Mouse (Mus musculus) midbrain, postnatal 0 days (tissue): ENCODE results near the gene Disp1. TPM values are rescaled to one million over a fixed set of nuclear protein-coding genes. Genes with fewer than 3 reads are reported as not detected.

Source experiments
- ATAC-seq: fragments of 200-750 bp; cut with Nextera tagmentation; 2 replicates; pipeline ENCODE4 v1.8.0; 2017; ENCODE audit warnings: moderate number of reproducible peaks, mild to moderate bottlenecking, moderate TSS enrichment, moderate library complexity; ENCODE audit not compliant: low FRiP score
- DNase-seq: peaks from one replicate; pipeline ENCODE4 v3.0.0-alpha.2; 2015; ENCODE audit warnings: low spot score
- H3K27ac ChIP-seq: fragments of 300-500 bp; sonication (generic); 2 replicates; pipeline ENCODE4 v1.5.1; 2014; ENCODE audit warnings: low read depth, mild to moderate bottlenecking, low read length, mixed read lengths
- H3K27me3 ChIP-seq: fragments of 300-500 bp; sonication (generic); 2 replicates; pipeline ENCODE4 v1.6.1; 2014; ENCODE audit warnings: low read length, control low read depth, mixed read lengths; ENCODE audit not compliant: insufficient read depth
- H3K36me3 ChIP-seq: fragments of 300-500 bp; sonication (generic); 2 replicates; pipeline ENCODE4 v1.6.1; 2014; ENCODE audit warnings: low read length, control low read depth, mixed read lengths; ENCODE audit not compliant: insufficient read depth
- H3K4me1 ChIP-seq: fragments of 300-500 bp; sonication (generic); 2 replicates; pipeline ENCODE4 v1.6.1; 2014; ENCODE audit warnings: mild to moderate bottlenecking, control low read depth, antibody characterized with exemption, low read length, mixed read lengths; ENCODE audit not compliant: insufficient read depth
- H3K4me2 ChIP-seq: fragments of 300-500 bp; sonication (generic); 2 replicates; pipeline ENCODE4 v1.6.1; 2014; ENCODE audit warnings: low read depth, mild to moderate bottlenecking, low read length, mixed read lengths; ENCODE audit not compliant: poor library complexity, severe bottlenecking
- H3K4me3 ChIP-seq: fragments of 300-500 bp; sonication (generic); 2 replicates; pipeline ENCODE4 v1.5.1; 2014; ENCODE audit warnings: low read depth, mild to moderate bottlenecking, low read length, moderate library complexity
- H3K9ac ChIP-seq: fragments of 300-500 bp; sonication (generic); replicated peaks from 2 replicates; pipeline ENCODE4 v1.6.1; 2014; ENCODE audit warnings: mild to moderate bottlenecking, low read length, moderate library complexity, mixed read lengths; ENCODE audit not compliant: poor library complexity, severe bottlenecking
- H3K9me3 ChIP-seq: fragments of 300-500 bp; sonication (generic); 2 replicates; pipeline ENCODE4 v1.6.1; 2016; ENCODE audit warnings: low read length, control low read depth
- CTCF ChIP-seq: IDR thresholded peaks from 2 replicates; pipeline ENCODE4 v1.5.1; 2016; ENCODE audit warnings: antibody characterized with exemption, mild to moderate bottlenecking
- WGBS: fragments of 180-500 bp; shearing (Covaris S2); extraction: QIAGEN DNeasy Blood & Tissue Kit; methylation state at CpG from one replicate; pipeline ENCODE4 v1.1.7; 2014; 5-methylcytosine and 5-hydroxymethylcytosine counted together
- polyA plus RNA-seq: library from polyadenylated mRNA; unstranded; fragments of >200 nt; fragmentation: Nextera tagmentation; extraction: Ambion mirVana; gene quantifications from 2 replicates; pipeline ENCODE4 v1.2.1, GENCODE M21; 2015
- total RNA-seq: library from RNA; depleted of rRNA; stranded (reverse); fragments of >200 nt; gene quantifications from 2 replicates; pipeline ENCODE4 v1.2.3, GENCODE M21; 2014

Disp1 gene
- total and polyA plus RNA-seq, 2 experiments from 2014 or later, result 7.6 to 12.3 TPM

DNA sequence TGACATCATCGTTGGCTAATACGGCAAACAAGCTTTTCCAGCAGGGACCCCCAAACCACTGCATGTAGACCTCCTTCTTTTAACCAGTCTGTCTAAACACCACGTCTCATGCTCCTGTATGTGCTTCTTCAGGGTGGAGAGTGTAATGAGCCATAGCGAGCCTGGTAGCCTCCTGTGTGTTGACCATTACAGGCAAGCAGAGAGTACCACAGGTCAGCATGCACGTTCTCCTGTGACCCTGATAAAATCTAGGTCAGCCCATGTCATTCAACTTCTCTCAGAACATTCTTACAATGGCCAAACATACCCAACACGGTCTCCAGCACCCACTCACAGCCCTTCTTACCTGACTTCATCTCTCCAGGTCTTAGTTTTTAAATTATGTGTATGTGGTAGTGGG lies 35.8 kb downstream of the Disp1 start:
- TF ChIP-seq CTCF, result no peak
- Histone ChIP-seq H3K27ac (no peak overlapping the region), H3K27me3 (no peaks in the 10 kb centered on the region), H3K36me3 (no peaks in the 10 kb centered on the region), H3K4me2 (no peak overlapping the region), H3K9me3 (no peaks in the 10 kb centered on the region), H3K9ac (no peak overlapping the region), H3K4me3 (no peak overlapping the region), H3K4me1 (peaks cover 9% of the 10 kb centered on the region)
- whole genome bisulfite sequencing, result 87% methylated on average over 6 of the region's 6 CpGs
- ATAC-seq, result no peak
- DNase-seq, result no peak

- H3K9ac ChIP-seq, result no peak overlapping the region
- WGBS, result 69% methylated on average over 5 of the region's 5 CpGs
- no peaks in the 10 kb centered on the region for H3K27me3 ChIP-seq
- no peak for TF ChIP-seq CTCF
- DNase-seq, result no peak
- no peaks in the 10 kb centered on the region for H3K9me3 ChIP-seq
- ATAC-seq, result no peak
- H3K27ac ChIP-seq, result no peak overlapping the region
- H3K4me3 ChIP-seq, result no peak overlapping the region
- H3K4me1 ChIP-seq, result peaks cover 9% of the 10 kb centered on the region
- no peaks in the 10 kb centered on the region for H3K36me3 ChIP-seq
- H3K4me2 ChIP-seq, result no peak overlapping the region
Measured at GRCm38 (mm10) chr1:183184681-183185080, 36.6 kb downstream of the Disp1 start.

DNA sequence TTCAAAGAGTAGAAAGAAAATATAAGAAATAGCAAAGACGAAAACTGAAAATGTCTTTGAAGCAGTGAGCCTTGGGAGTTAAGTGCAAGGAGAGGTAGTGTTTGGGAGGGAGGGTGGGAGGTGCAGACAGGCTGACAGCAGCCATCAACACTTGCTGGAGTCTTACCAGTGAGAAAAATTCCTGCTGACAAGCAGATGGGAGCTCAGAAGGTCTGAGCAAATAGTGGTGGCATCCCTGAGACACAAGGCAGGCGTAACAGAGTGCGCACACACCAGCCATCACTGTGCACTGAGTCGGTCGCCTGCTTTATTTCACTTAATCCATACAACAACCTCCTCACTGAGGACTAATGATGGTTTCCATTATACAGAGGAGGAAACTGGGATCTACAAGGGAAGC lies 37.8 kb downstream of the Disp1 start:
- no peak overlapping the region for H3K27ac ChIP-seq
- H3K36me3 ChIP-seq, result no peaks in the 10 kb centered on the region
- 0 out of 2 replicates have a peak, but pooled peaks cover 6% of the 10 kb centered on the region for H3K4me1 ChIP-seq
- H3K4me3 ChIP-seq, result no peak overlapping the region
- DNase-seq, result no peak
- WGBS, result 81% methylated on average over 5 of the region's 5 CpGs
- no peaks in the 10 kb centered on the region for H3K9me3 ChIP-seq
- H3K4me2 ChIP-seq, result no peak overlapping the region
- no peak for TF ChIP-seq CTCF
- no peaks in the 10 kb centered on the region for H3K27me3 ChIP-seq
- ATAC-seq, result no peak
- H3K9ac ChIP-seq, result no peak overlapping the region

- ATAC-seq, result no peak
- no peak overlapping the region for H3K4me3 ChIP-seq
- TF ChIP-seq CTCF, result no peak
- no peak overlapping the region for H3K9ac ChIP-seq
- H3K27me3 ChIP-seq, result no peaks in the 10 kb centered on the region
- no peak for DNase-seq
- H3K36me3 ChIP-seq, result no peaks in the 10 kb centered on the region
- H3K9me3 ChIP-seq, result no peaks in the 10 kb centered on the region
- 26% methylated on average over 12 of the region's 12 CpGs for WGBS
- no peak overlapping the region for H3K27ac ChIP-seq
- 0 out of 2 replicates have a peak, but pooled peaks cover 6% of the 10 kb centered on the region for H3K4me1 ChIP-seq
- no peak overlapping the region for H3K4me2 ChIP-seq
Measured at GRCm38 (mm10) chr1:183182641-183183414, 38.5 kb downstream of the Disp1 start.

- TF ChIP-seq CTCF, result no peak
- Histone ChIP-seq H3K27ac (no peak overlapping the region), H3K36me3 (no peaks in the 10 kb centered on the region), H3K4me1 (0 out of 2 replicates have a peak, but pooled peaks cover 6% of the 10 kb centered on the region), H3K9me3 (no peaks in the 10 kb centered on the region), H3K4me3 (no peak overlapping the region), H3K27me3 (no peaks in the 10 kb centered on the region), H3K4me2 (no peak overlapping the region), H3K9ac (no peak overlapping the region)
- ATAC-seq, result no peak
- WGBS, result 49% methylated on average over 2 of the region's 2 CpGs
- DNase-seq, result peak; percentile 34
Measured at GRCm38 (mm10) chr1:183181030-183181395, 40.3 kb downstream of the Disp1 start.

GRCm38 (mm10) chr1:183180301-183181029 lies 40.9 kb downstream of the Disp1 start:
- Histone ChIP-seq H3K4me1 (0 out of 2 replicates have a peak, but pooled peaks cover 6% of the 10 kb centered on the region), H3K27me3 (no peaks in the 10 kb centered on the region), H3K9ac (no peak overlapping the region), H3K4me2 (no peak overlapping the region), H3K9me3 (no peaks in the 10 kb centered on the region), H3K36me3 (no peaks in the 10 kb centered on the region), H3K27ac (no peak overlapping the region), H3K4me3 (no peak overlapping the region)
- WGBS, result 98% methylated on average over 2 of the region's 2 CpGs
- no peak for DNase-seq
- ATAC-seq, result no peak
- TF ChIP-seq CTCF, result no peak
